Mouse (Mus musculus) spleen, embryonic (tissue): Measurements from ENCODE around the gene Gm21969.

Source experiments
- CTCF ChIA-PET: fragments of 350-600 bp; sonication (Branson Sonifier 250); formaldehyde crosslinking; loops from one replicate; lab custom pipeline; 2022; lab: Charles Lee

Gm21969 gene

DNA sequence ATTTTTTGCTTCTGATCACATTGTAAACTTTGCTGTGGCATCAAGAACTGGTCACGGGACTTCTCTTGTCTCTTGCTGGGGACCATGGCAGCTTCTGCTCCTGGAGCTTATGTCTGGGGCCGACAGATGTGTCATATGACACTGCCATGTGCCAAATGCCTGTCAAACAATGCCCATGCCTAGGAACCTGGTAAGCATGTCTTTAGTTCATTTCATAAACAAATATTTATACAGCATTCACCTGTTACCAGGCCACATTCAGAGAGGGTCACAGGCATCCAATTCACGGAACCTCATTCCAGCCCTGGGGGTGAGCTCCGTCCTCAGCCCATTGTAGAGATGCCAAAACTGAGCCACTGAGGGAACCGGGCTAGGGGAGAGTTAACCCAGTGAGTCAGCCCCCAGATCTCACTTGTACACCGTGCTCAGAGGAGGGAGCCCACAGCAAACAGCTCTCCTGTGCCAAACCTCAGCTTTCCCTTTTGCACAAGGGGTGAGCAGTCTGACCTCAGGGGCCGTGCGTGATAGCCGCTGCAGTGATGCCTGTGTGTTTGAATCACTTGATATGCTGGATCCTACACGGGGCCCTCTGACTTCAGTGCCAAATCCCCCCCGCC, 19.2 kb upstream of the Gm21969 start:
- CTCF ChIA-PET, result interaction anchor here (0.6 kb wide), 1 partner anchor 11 kb away, joined by 6 read pairs; no protein-coding TSS in a partner anchor

DNA sequence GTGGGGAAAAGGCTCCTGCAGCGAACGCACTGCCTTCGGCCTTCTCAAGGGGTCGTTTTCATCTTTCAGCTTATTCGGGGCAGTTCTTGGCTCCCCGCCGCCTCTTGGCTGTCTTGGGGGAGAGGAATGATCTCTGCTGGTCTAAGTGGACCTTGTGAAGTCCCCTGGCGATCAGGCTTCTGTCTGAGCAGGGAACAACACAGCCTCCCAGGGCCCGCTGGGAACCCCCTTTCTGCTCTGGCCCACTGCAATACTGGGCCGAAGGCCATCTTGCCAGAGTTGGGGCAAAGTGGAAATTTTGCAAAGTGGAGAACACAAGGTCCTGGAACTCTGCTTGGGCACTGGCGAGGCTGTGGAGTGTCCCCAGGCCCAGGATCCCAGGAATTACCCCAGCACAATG, 18.3 kb upstream of the Gm21969 start:
- CTCF ChIA-PET, result interaction anchor here (0.6 kb wide), 1 partner anchor 11 kb away, joined by 6 read pairs; no protein-coding TSS in a partner anchor

DNA sequence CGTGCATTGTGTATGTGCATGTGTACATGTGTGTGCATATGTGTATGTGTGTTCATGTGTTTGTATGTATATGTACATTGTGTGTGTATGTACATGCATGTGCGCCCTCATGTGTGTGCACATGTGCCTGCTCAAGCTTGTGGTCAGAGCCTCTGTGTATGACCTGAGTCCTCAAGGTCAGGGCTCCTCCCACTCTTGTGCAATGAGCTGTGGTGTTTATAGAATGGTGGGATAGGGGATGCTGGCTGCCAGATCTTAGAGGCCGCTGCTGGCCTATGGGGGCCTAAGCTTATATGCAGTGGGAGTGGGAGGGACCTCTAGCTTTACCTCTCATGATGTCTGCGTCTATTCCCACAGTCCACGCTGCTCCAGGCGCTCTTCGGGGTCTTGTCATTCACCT, 17.3 kb upstream of the Gm21969 start:
- CTCF ChIA-PET, result no interaction called here

DNA sequence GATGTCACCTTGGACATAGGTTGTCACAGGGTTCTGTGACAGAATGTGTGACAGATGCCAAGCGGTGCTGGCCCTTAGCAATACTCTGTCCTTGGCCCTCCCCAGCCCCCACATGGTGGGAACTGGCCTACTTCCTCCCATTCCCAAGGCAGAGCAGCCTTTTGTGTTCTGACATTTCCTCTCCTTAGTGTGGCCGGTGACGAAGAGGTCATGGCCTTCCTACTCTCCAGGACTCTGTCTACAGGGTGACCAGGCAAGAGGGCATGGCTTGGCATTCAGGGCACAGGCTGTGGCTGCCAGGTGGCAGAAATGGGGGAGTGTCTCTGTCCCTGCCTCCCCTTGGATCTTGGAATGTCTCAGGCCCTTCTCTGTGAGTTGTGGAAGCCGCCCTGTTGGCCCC, 15.6 kb upstream of the Gm21969 start:
- CTCF ChIA-PET, result no interaction called here

DNA sequence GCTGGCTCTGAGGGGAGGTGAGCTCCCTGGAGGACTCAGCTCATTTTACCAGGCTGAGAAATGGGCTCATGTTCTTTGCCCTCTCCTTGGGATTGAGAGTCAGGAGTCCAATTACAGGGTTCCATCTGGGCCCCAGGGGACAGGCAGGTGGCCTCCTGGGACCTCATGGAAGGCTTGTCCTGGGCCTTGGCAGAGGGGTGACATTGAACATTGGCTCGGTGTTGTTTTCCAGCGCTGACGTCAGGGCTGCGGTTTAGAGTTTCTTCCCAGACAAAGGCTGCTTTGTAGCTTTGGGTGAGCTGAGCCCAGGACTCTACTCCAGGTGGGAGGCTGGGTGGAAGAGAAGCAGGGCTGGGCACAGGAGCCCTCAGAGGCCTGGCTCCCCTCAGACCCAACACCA, 15.2 kb upstream of the Gm21969 start:
- CTCF ChIA-PET, result no interaction called here

DNA sequence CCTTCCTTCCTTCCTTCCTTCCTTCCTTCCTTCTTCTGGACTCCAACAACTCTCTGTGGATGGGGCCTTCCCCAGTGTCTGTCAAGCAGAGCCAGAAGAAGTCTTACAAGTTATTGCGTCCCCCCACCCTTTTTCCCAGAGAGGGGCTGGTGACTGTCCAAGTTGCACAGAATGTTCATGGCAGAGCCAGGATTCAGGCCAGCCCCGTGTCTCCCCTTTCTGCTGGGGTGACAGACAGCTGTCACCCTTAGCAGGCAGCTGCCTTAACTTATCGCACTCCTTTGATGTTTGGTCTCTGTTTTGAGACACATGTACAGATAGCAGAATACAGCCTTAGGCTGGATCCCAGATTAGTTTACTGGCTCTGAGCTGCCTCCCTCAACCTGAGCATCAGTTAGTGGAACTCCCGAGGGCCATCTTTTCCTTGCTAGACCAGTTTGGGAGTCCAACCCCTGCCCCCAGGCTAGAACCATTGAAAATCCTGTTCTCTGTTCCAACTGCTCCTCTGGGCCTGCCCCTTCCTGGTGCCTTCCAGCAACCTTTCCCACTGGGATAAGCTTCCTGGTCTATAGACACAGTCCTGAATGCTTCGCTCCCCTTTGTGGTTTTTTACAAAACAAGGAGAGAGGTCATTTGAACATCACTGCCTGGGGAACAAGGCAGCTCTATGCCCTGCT, 13.5 kb upstream of the Gm21969 start:
- CTCF ChIA-PET, result no interaction called here

DNA sequence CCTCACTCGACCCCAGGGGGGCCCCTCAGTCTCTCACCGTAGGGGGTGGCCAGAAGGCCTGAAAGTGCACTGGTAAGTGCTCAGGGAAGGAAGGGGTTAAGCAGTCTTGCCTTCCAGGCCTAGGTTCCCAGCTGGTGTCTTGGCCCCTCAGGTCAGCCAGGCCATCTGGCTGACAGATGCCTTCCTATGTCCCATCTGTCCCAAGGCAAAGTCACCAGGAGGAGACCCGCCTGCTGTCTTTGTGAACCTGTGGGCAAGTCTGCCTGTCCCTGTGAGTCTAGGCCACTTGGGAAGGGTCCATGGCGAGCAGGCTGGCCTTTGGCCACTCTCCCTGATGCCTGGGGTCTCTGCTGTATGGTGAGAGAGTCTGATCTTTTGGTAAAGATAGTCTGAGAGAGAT, 12.5 kb upstream of the Gm21969 start:
- CTCF ChIA-PET, result no interaction called here

DNA sequence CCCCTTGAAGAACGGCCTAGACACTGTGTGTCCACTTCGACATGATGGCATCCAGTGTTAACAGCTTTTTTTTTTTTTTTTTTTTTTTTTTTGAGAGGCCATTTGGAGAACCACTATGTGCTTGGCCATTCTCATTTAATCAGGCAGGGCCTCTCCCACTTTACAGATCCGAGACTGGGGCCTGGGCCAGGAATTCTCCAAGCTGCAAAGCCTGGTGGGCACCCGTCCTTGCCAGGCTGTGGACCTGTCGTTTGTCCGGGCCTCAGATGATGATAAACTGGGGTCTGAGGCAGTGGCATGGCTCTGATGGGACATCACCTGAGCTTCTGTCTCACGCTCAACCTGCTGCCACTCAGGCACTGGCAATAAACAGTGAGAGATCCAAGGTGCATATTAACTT, 10.1 kb upstream of the Gm21969 start:
- CTCF ChIA-PET, result no interaction called here

DNA sequence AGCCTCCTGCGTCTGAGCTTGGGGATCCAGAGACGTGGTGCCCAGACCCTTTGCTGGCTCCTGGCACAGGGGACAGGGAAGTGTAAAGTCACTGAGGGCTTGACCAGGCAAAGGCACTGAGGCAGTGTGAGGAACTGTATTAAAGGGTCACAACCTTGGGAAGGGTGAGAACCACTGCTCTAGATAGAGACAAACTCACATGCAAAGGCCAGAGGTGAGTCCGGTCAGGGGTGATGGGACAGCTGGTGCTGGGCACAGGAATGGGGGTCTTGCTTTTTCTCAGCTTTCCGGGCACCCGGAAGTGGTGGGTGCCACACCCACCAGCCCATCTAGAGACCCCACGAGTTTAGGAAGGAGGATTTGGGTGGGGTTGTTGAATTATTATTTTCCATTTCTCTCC, 9.6 kb upstream of the Gm21969 start:
- CTCF ChIA-PET, result no interaction called here

DNA sequence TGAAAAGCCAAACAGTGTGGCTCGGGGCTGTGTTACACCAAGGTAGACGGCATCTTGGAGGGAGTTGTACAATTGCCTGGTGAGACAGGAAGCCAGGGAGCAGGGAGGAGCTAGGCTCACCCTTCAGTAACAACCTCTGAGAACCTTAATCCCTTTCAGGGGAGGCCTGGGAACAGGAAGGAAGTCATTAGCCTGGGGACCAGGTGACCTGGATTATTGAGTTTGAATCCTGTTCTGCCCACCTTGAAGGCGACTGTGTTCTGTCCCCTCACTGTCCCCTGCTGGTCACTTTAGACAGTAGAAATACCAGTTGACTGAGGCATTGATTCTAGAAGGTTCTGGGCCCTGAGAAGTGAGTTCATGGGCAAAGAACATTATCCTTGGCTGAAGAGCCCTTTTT, 8.9 kb upstream of the Gm21969 start:
- CTCF ChIA-PET, result no interaction called here

DNA sequence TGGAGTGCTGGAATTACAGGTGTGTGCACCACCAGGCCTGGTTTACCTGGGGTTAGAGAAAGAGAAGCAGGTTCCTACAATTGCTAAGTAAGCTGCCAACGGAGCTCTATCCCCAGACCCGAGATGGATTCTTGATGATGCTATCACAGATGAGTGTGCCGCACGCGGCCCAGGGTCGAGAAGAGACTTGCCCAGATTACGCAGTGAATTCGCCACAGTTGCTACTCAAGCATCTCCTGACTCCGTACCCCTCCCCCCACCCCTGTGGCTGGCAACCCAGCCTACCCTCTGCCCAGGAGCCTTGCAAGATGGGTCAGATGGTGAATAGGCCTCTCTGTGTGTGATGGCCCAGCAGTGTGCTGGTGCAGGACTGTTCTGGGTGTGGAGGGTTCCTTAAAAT, 6.3 kb upstream of the Gm21969 start:
- CTCF ChIA-PET, result interaction anchor here (0.7 to 0.8 kb wide), 2 partner anchors 39 to 43 kb away, joined by 3 to 13 read pairs; no protein-coding TSS in a partner anchor

DNA sequence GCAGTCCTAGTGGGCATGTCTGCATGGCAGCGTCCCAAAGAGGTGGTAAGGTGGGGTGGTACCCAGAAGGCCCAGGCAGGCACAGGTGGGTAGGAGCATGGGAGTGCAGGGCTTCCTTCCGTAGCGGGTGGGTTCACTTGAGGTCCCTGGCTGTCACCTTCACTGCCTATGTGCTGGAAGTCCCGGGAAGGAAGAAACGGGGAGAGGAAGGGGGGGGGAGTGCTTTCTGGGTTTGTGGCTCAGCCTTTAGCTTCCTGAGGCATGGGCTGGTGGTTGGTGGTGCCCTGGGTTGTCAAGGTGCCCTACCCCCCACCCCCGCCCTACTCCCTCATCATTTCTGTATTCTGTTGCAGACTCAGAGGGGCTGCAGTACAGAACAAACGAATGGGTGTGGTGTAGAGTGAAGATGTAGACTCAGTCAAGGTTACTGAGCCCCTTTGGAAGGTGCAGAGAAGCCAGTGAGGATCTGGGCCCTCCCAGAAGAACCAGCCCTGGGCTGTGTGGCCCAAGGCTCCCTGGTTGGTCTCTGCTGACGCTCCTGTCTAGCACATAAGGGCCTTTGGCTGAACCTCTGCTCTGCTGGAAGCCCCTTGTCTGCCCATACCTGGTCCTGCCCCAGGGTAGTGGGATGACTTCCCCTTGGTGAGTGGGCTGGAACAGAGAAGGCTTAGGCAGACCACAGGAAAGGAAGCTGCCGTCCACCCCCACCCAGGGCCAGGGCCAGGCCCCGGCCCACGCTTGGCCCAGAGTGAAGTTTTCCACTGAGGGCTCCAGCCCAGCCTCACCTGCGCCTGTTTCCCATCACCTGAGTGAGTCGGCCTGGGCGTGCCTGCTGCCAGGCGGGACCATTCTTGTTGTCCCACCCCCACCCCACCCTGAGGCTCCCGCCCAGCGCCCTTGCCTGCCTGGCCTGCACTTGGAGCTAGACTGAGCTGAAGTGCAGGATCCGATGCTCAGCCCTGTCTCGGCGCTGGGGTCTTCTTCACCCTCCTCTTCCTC, 5.4 kb upstream of the Gm21969 start:
- CTCF ChIA-PET, result interaction anchor here (0.7 to 0.8 kb wide), 2 partner anchors 38 to 43 kb away, joined by 3 to 13 read pairs; no protein-coding TSS in a partner anchor

DNA sequence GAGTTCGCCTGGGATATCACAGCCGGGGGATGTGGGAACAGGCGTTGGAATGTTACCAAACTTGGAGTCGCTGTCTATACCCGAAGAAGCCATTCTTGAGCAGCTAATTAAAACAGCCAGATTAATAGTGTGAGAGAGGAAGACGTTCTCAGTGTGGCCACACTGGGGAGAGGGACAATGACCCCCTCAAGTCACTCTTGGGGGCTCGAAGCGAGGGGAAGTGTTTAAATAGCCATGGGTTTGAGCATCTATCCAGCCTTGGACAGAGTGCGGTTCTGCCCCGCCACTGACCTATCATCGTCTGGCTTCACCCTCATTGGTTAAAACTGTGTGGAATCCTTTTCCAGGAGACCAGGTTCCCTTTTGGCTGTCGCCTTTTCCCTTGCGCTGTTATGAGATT, 4.6 kb upstream of the Gm21969 start:
- CTCF ChIA-PET, result no interaction called here

DNA sequence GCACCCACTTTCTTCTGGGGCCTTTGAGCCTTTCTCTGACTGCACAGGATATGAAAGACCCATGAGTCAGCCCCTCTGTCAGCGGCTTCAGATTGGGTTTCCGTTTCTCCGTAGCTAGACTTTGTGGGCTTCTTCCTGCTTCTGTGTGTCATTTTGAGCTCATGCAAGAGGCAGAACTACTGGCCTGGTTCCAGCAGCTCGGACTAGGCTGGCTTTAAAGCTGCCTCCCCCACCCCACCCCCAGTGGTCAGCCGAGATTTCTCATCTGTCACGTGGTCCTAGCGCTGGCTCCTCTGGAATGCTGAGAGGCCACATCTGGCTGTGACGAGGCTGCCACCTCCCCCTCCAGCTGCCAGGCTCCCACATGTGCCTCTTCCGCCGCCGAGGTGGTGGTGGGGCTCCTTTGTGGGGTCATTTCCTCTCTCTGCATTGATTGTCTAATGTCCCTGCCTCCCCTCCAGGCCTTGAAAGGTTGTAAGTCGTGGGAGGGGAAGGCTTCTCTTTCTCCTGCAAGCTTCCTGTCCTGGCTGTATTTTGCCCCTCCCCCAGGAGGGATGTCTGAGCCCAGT, 4.0 kb upstream of the Gm21969 start:
- CTCF ChIA-PET, result no interaction called here

DNA sequence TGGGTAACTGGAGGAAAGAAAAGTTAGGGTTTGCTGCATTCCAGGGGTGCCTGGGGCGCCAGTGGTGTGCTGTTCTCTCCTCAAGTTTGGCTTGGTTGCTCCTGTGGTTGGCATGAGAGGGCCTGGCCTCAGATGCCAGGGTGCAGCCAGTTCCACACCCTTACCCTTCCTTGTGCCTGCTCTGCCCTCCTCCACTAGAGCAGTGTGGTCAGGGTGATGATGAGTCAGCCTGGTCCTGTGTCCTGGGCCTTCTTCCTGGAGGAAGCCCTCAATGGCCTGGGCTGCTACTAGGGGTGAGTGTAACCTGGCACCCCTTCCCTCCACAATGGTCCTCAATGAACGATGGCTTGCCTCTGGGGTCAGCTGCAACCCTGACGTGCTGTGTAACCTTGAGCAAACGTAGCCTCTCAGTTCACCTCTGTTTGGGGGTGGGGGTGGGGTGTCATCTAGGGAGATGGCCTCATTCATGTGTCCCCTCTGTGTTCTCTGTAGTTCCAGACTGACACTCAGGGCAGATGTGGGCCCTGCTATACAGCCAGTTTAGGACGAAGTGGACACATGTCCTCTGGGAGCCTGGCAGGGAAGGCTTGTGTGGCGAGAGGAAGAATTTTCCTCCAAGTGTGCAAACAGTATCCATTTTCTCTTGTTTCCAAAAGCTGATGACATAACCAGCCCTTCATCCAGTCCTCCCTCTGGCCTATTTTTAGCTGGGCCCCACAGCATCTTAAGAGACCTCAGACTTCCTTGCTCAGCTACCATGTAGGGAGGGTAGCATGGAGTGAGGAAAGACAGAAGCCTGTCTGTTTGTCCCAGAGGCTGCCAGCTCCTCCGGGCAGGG, 1.2 kb upstream of the Gm21969 start:
- CTCF ChIA-PET, result interaction anchor here (0.9 to 2.5 kb wide), 4 partner anchors 10 to 37 kb away, joined by 3 to 14 read pairs (median 8); no protein-coding TSS in a partner anchor

DNA sequence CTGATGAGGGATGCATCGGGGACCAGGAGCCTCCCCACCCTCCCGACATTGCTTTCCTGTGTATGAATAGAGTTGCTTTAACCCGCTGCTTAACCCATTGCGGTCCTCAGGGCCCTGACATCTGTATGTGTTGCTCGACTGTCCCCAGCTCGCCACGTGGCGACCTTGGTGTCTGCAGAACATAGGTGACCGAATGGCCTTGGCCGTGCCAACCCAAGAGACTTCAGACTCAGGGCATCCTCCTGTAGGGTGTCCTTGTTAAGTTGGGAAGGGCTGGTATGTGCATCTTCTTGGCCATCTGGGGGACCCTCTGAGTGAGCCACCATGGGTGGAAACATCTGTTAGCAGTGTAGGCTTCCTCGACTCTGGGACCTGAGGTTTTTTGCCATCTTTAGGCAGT, 2.2 kb downstream of the Gm21969 start:
- CTCF ChIA-PET, result no interaction called here

DNA sequence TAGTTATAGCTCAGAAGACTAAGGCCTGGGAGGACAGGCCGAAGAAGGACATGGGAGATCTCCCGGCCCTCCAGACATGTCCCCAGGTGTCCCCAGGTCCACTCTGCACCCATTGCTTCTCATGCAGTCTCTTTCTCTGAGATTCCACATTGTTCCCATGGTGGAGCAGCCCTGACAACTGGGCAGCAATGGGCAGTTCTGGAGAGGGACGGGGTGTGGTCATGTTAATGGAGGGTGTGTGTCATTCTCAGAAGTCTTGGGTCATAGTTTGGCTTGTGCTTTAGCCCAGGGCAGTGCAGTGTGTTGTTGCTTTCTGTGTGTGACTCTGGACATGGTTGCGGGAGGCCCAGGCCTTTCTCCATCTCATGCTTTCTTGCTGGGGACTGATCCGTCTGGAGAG, 3.7 kb downstream of the Gm21969 start:
- CTCF ChIA-PET, result no interaction called here

DNA sequence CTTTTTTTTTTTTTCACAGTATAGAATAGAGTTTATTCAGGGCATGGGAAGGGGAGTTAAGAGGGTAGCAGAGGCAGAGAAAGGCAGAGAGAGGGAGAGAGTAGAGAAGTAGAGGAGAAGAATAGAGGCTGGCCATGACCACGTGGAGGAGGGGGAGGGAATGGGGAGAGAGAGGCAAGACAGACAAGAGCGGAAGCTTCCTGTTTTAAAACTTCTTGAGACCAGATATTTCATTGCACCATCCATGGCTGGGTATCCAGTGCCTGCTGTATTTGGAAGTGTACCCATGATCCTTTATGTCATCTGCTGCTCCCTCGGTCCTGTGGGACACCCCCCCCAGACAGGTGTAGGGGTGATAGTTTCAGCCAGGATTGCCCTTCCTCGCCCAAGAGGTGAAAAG, 6.0 kb downstream of the Gm21969 start:
- CTCF ChIA-PET, result no interaction called here

DNA sequence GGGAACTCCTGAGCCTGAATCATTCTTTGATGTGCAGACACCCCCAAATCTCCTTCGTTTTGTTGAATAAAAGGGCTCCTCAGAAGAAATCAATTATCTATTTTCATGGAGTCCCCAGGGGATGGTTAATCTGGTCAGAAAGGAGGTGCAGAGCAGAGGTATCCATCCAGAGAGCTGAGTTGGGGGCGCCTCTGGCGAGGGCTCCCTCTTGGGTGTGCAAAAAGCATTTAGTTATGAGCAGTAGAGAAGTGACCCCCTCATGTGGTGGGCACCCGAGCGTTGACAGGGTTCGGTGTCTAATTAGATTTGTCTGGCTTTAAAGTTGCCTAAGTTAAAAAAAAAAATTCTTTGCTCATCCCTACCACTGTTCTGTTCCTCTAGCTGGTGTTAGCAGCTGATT, 8.0 kb downstream of the Gm21969 start:
- CTCF ChIA-PET, result interaction anchor here (0.6 to 1.9 kb wide), 6 partner anchors 8 to 949 kb away, joined by 3 to 12 read pairs (median 4); partner anchors contain the start of gene Gm21969

DNA sequence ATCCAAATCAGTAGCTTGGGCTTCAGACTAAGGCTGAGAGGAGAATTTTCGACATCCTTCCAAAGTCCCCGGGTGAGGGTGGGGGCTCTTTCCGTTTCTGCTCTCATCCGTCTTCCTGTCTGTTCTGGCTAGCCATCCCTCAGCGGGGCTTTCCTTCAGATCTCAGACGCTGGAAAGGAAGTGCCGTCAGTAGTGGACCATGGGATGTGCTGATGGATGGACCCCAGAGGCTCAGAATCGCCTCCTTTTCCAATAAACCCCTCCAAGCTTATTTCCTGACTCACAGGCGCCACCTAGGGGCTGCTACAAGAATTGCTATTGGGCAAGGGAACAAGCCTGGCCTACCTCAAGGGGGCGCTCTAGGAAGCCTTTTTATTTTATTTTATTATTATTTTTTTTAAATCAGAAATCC, 8.6 kb downstream of the Gm21969 start:
- CTCF ChIA-PET, result interaction anchor here (0.6 to 1.9 kb wide), 7 partner anchors 8 to 948 kb away, joined by 3 to 12 read pairs (median 5); partner anchors contain the start of genes Aldh4a1 and Gm21969
